Mouse (Mus musculus) forebrain, embryonic 11.5 days (tissue): ENCODE measurements around the gene Mfap5. TPM values are rescaled to one million over a fixed set of nuclear protein-coding genes. Genes with fewer than 3 reads are reported as not detected.
"Not testable (repeated sequence)": the region's sequence is repeated elsewhere in the genome, so short reads cannot be mapped to it uniquely, and the experiment has no call there.

Experiments
- ATAC-seq: fragments of 200-750 bp; cut with Nextera tagmentation; replicated peaks from 2 replicates; pipeline ENCODE4 v1.8.0; 2017; ENCODE audit warnings: moderate TSS enrichment; ENCODE audit not compliant: low FRiP score
- DNase-seq: peaks from one replicate; pipeline ENCODE4 v3.0.0-alpha.2; 2017; ENCODE audit warnings: low spot score
- H3K27ac ChIP-seq: fragments of 300-500 bp; sonication (generic); 2 replicates; pipeline ENCODE4 v1.5.1; 2014; ENCODE audit warnings: low read depth, low read length
- H3K27me3 ChIP-seq: fragments of 300-500 bp; sonication (generic); 2 replicates; pipeline ENCODE4 v1.6.1; 2014; ENCODE audit warnings: mild to moderate bottlenecking, low read length, mixed read lengths; ENCODE audit not compliant: control insufficient read depth, insufficient read depth
- H3K36me3 ChIP-seq: fragments of 300-500 bp; sonication (generic); 2 replicates; pipeline ENCODE4 v1.6.1; 2014; ENCODE audit warnings: mild to moderate bottlenecking, low read length, moderate library complexity, mixed read lengths; ENCODE audit not compliant: control insufficient read depth, insufficient read depth
- H3K4me1 ChIP-seq: fragments of 300-500 bp; sonication (generic); replicated peaks from 2 replicates; pipeline ENCODE4 v1.6.1; 2014; ENCODE audit warnings: low read length, mixed read lengths; ENCODE audit not compliant: control insufficient read depth, insufficient read depth
- H3K4me2 ChIP-seq: fragments of 300-500 bp; sonication (generic); 2 replicates; pipeline ENCODE4 v1.6.1; 2014; ENCODE audit warnings: low read depth, mild to moderate bottlenecking, low read length, moderate library complexity, mixed read lengths; ENCODE audit not compliant: severe bottlenecking
- H3K4me3 ChIP-seq: fragments of 300-500 bp; sonication (generic); 2 replicates; pipeline ENCODE4 v1.5.1; 2014; ENCODE audit warnings: low read depth, low read length
- H3K9ac ChIP-seq: fragments of 300-500 bp; sonication (generic); 2 replicates; pipeline ENCODE4 v1.6.1; 2014; ENCODE audit warnings: low read length
- H3K9me3 ChIP-seq: fragments of 300-500 bp; sonication (generic); 2 replicates; pipeline ENCODE4 v1.6.1; 2016; ENCODE audit warnings: low read length, mixed read lengths; ENCODE audit not compliant: control insufficient read depth
- WGBS: fragments of 180-500 bp; shearing (Covaris S2); extraction: QIAGEN DNeasy Blood & Tissue Kit; methylation state at CpG from one replicate; pipeline ENCODE4 v1.1.7; 2014; 5-methylcytosine and 5-hydroxymethylcytosine counted together
- polyA plus RNA-seq: library from polyadenylated mRNA; unstranded; fragments of >200 nt; fragmentation: Nextera tagmentation; extraction: Ambion mirVana; gene quantifications from 2 replicates; pipeline ENCODE4 v1.2.1, GENCODE M21; 2014

Gene Mfap5
- polyA plus RNA-seq, 1 experiment from 2014 or later: 0.77 TPM

- H3K4me3 ChIP-seq: no peak overlapping the region
- no peak for DNase-seq
- ATAC-seq: no peak
- no peak overlapping the region for H3K9ac ChIP-seq
- no peaks in the 10 kb centered on the region for H3K9me3 ChIP-seq
- H3K36me3 ChIP-seq: no peaks in the 10 kb centered on the region
- H3K4me2 ChIP-seq: no peak overlapping the region
- no peaks in the 10 kb centered on the region for H3K27me3 ChIP-seq
- WGBS: 72% methylated on average over 12 of the region's 12 CpGs
- no peaks in the 10 kb centered on the region for H3K4me1 ChIP-seq
- H3K27ac ChIP-seq: no peak overlapping the region
These were observed 22.0 kb downstream of the Mfap5 start for GRCm38 (mm10) chr6:122527596-122527995.

GRCm38 (mm10) chr6:122528136-122528535, 22.5 kb downstream of the Mfap5 start:
- no peak for ATAC-seq

GRCm38 (mm10) chr6:122531466-122532174, 26.0 kb downstream of the Mfap5 start:
- H3K9ac ChIP-seq: no peak overlapping the region
- WGBS: 75% methylated on average over 8 of the region's 8 CpGs
- H3K27ac ChIP-seq: no peak overlapping the region
- DNase-seq (no peak), ATAC-seq (no peak)
- H3K9me3 ChIP-seq: no peaks in the 10 kb centered on the region
- no peaks in the 10 kb centered on the region for H3K27me3 ChIP-seq
- no peak overlapping the region for H3K4me3 ChIP-seq
- H3K36me3 ChIP-seq: no peaks in the 10 kb centered on the region
- H3K4me2 ChIP-seq: no peak overlapping the region
- H3K4me1 ChIP-seq: peaks cover 2% of the 10 kb centered on the region; the same call in 1 of the 2 replicates

More at GRCm38 (mm10) chr6:122528136-122528535, 22.5 kb downstream of the Mfap5 start:
- Histone ChIP-seq H3K9me3 (no peaks in the 10 kb centered on the region), H3K4me1 (peaks cover 2% of the 10 kb centered on the region; the same call in 1 of the 2 replicates), H3K27me3 (no peaks in the 10 kb centered on the region), H3K9ac (no peak overlapping the region), H3K4me3 (no peak overlapping the region), H3K4me2 (no peak overlapping the region), H3K27ac (no peak overlapping the region), H3K36me3 (no peaks in the 10 kb centered on the region)
- no peak for DNase-seq
- WGBS: 83% methylated on average over 11 of the region's 11 CpGs

- 9% methylated on average over 4 of the region's 4 CpGs for WGBS
- Histone ChIP-seq H3K36me3 (no peaks in the 10 kb centered on the region), H3K4me3 (no peak overlapping the region), H3K9me3 (no peaks in the 10 kb centered on the region), H3K4me2 (peak overlapping the region; percentile 24), H3K27me3 (no peaks in the 10 kb centered on the region), H3K27ac (no peak overlapping the region), H3K9ac (no peak overlapping the region), H3K4me1 (peaks cover 2% of the 10 kb centered on the region; the same call in 1 of the 2 replicates)
- ATAC-seq: peak; percentile 61
- DNase-seq: no peak
These were observed 27.2 kb downstream of the Mfap5 start for GRCm38 (mm10) chr6:122532883-122533302.

GRCm38 (mm10) chr6:122534032-122534431, 28.4 kb downstream of the Mfap5 start:
- Histone ChIP-seq H3K36me3 (no peaks in the 10 kb centered on the region), H3K9ac (no peak overlapping the region), H3K27ac (no peak overlapping the region), H3K27me3 (no peaks in the 10 kb centered on the region), H3K4me2 (no peak overlapping the region), H3K4me1 (peaks cover 2% of the 10 kb centered on the region; the same call in 1 of the 2 replicates), H3K9me3 (no peaks in the 10 kb centered on the region), H3K4me3 (no peak overlapping the region)
- ATAC-seq (no peak), DNase-seq (no peak)
- 25% methylated on average over 3 of the region's 3 CpGs for WGBS

GRCm38 (mm10) chr6:122539564-122539963, 33.9 kb downstream of the Mfap5 start:
- H3K36me3 ChIP-seq: no peaks in the 10 kb centered on the region
- no peak overlapping the region for H3K9ac ChIP-seq
- no peak overlapping the region for H3K4me3 ChIP-seq
- H3K27me3 ChIP-seq: no peaks in the 10 kb centered on the region
- no peak for DNase-seq
- H3K4me2 ChIP-seq: no peak overlapping the region
- H3K9me3 ChIP-seq: no peaks in the 10 kb centered on the region
- ATAC-seq: no peak
- 89% methylated on average over 9 of the region's 9 CpGs for WGBS
- no peak overlapping the region for H3K27ac ChIP-seq
- H3K4me1 ChIP-seq: no peaks in the 10 kb centered on the region

- H3K4me1 ChIP-seq, H3K9me3 ChIP-seq, H3K27ac ChIP-seq, H3K4me3 ChIP-seq, H3K4me2 ChIP-seq, ATAC-seq, H3K9ac ChIP-seq, H3K27me3 ChIP-seq, DNase-seq, H3K36me3 ChIP-seq: not testable (repeated sequence)
- WGBS: 74% methylated on average over 5 of the region's 5 CpGs
These were observed 36.8 kb downstream of the Mfap5 start for GRCm38 (mm10) chr6:122542459-122542858.

- DNase-seq: no peak
- Histone ChIP-seq H3K4me1 (no peaks in the 10 kb centered on the region), H3K4me2 (no peak overlapping the region), H3K27ac (no peak overlapping the region), H3K27me3 (no peaks in the 10 kb centered on the region), H3K9ac (no peak overlapping the region), H3K36me3 (no peaks in the 10 kb centered on the region), H3K4me3 (no peak overlapping the region), H3K9me3 (no peaks in the 10 kb centered on the region)
- whole genome bisulfite sequencing: 86% methylated on average over 5 of the region's 5 CpGs
- no peak for ATAC-seq
These were observed 37.9 kb downstream of the Mfap5 start for GRCm38 (mm10) chr6:122543574-122543973.

- H3K4me1 ChIP-seq: no peaks in the 10 kb centered on the region
- no peaks in the 10 kb centered on the region for H3K9me3 ChIP-seq
- no peak overlapping the region for H3K4me2 ChIP-seq
- 94% methylated on average over 1 of the region's 1 CpGs for WGBS
- H3K27ac ChIP-seq: no peak overlapping the region
- no peak for DNase-seq
- ATAC-seq: no peak
- H3K27me3 ChIP-seq: no peaks in the 10 kb centered on the region
- H3K36me3 ChIP-seq: no peaks in the 10 kb centered on the region
- H3K4me3 ChIP-seq: no peak overlapping the region
- H3K9ac ChIP-seq: no peak overlapping the region
These were observed 39.0 kb downstream of the Mfap5 start for GRCm38 (mm10) chr6:122544672-122545071.
